Mouse (Mus musculus) T-helper 17 cell (primary cell): ENCODE results near the gene Neurod2.

Experiments used
- in situ Hi-C, 2 experiments: fragments of 300-600 bp; cut with MboI, MseI; formaldehyde crosslinking; loops; 1 replicate in 1 of 2; 2 replicates in 1 of 2; pipeline ENCODE4 v1.15.1; 2025; ENCODE audit warnings: high pct_unique_total_duplicates in 2 of 2

Gene Neurod2

DNA sequence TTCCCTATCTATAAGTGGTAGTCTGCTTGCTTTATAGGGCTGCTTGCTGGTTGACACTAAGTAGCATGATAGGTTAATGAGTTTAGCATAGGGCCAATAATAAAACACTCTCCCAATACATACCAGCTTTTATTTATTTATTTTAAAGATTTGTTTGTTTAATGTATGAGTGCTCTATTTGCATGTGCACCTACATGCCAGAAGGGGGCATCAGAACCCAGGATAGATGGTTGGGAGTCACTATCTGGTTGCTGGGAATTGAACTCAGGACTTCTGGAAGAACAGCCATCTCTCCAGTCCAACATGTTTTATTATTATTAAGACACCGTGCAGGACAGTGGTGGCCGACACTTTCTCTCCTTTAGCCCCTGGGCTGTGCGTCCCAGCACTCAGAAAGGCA lies 2.7 kb upstream of the Neurod2 start:
- in situ Hi-C loops: no loop called here

DNA sequence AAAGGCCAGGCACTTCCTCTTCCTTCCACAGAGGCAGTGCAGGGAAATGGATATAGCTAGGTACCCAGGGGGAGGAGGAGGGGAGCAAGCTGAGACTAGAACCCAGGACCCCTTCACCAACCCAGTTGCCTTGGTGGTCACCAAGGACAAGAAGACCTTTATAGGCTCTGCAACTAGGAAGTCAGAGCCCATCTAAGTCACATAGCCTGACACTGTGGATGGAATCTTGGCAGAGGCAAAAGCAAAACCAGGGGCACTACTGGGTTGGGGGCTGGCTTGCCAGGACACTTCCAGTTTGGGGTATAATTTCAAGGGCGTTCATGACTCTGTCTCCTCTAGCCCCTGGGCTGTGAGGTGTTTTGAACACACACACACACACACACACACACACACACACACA lies 2.0 kb upstream of the Neurod2 start:
- in situ Hi-C loops: no loop called here

DNA sequence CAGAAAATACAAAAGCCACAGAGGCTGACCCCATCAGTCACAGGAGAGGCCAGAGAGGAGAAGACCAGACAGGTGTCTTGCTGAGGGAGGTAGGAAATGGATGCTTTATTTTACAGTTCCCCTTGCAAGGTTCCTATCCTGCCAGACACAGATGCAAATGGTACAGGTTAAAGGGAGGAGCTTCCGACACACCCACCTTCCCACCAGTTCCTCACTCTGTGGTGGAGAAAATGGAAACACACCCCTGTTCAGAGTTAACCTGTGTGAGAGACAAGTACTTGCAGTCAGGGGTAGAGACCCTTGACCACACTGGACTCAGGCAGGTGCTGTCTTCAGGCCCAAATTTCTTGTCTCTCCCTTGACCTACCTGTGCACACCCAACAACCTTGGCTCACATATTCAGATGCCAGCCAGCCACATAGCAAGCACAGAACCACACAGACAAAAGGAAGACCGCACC lies 1.3 kb upstream of the Neurod2 start:
- in situ Hi-C loops: no loop called here

DNA sequence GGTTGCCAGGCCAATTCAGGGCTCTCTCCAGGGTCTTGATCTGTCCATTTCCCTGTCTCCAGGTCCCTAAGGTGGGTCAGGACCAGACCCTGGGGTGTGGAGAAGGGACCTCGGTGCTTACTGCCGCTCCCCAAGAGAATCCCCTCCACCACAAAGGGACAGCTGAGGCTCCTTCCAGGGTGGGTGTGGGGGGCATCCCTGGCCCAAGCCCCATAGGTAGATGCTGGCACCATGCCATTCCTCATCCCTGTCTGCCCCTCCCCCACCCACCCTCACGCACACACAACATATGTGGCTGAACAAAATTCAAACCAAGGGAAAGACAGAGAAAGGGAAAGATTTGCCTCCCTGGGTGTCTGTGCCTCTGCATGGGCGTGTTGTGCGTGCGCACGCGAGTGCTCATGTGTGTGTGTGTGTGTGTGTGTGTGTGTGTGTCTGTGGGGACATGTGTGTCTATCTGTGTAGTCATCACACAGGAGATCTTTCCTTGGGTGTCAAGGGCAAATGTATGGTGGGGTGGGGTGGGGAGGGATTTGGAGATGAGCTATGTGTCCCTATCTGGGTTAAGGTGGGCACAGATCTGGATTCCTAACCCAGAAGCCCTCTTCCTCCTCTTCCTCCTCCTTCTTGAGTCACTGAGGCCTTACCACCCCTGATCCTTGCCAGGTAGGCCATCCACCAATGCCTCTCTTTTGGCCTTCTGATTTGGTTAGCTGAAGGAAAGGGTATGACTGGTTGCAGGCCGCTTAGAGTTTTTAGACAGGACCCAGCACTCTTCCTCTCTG lies 704 bp upstream of the Neurod2 start:
- in situ Hi-C loops: no loop called here

DNA sequence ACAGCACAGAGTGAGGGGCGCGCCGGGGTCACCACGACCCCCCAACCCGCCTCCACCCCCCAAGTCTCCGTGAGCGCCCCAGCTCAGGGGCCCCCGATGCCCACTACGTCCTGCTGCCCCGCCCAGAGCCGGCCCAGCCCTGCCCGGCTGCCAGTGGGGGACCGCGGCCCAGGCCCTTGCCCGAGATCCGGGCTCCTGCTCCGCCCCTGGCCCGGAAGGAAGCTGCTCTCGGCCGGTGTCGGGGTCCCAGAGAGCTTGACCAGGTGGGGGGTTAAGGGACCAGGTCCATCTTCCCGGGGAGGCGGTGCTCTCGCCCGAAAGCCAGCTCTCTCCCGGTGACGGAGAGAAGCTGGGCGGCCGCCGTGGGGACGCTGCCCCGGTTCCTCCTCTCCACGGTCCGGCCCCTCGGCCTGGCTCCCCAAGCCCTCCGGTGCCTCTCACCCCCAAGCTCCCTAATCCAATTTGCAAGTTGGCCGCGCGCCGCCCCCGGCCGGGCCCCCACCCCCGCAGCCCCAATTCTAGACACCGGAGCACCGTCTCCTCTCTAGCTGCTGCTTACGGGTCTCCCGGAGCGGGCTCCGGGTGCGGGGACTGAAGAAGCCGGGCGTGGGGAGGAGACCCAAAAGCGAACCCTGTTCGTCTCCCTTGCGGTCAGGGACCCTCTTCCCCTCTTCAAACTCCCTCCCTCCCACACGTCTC lies 928 bp downstream of the Neurod2 start:
- in situ Hi-C loops: no loop called here

DNA sequence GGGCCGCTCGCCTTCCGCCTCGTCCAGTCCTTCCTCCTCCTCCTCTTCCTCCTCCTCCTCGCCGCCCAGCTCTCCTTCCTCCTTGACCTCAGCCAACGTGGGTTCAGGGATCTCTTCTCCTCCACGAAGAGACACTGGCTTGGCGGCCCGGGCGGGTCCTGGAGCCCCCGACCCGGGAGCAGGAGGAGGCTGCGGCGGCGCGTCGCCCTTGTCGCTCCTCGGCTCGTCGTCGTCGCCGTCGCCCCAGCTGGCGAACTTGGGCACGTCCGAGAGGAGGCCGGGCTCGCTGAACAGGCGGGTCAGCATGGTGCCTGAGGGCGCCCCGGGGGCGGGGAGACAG lies 1.4 kb downstream of the Neurod2 start:
- in situ Hi-C loops: no loop called here

DNA sequence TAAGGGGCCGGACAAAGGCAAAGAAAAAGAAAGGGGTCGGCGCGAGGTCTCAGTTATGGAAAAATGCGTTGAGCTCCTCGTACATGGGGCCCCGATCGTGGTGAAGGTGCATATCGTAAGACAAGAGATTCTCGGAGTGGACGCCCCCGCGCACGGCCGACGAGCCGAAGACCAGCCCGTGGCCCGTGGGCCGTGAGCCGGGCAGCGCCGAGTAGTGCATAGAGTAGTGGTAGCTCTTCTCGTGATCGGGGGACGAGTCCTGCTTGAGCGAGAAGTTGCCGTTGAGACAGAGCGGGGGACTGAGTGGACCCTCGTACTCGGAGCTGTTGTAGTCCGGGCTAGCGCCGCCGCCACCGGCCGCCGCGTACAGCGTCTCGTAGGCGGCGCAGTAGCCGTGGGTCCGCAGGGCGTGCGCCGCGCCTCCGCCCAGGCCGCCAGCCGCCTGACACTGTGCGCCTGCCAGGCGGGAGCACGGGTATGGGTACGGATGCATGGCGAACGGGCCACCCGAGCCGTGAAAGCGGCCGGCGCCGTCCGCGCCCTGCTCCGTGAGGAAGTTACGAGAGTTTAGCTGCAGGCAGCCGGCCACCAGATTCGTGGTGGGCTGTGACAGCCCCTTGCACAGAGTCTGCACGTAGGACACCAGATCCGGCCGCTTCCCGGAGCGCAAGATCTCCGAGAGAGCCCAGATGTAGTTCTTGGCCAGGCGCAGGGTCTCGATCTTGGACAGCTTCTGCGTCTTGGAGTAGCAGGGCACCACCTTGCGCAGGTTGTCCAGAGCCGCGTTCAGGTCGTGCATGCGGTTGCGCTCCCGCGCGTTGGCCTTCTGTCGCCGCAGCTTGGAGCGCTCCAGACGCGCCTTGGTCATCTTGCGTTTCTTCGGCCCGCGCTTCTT lies 2.1 kb downstream of the Neurod2 start:
- in situ Hi-C loops: no loop called here

DNA sequence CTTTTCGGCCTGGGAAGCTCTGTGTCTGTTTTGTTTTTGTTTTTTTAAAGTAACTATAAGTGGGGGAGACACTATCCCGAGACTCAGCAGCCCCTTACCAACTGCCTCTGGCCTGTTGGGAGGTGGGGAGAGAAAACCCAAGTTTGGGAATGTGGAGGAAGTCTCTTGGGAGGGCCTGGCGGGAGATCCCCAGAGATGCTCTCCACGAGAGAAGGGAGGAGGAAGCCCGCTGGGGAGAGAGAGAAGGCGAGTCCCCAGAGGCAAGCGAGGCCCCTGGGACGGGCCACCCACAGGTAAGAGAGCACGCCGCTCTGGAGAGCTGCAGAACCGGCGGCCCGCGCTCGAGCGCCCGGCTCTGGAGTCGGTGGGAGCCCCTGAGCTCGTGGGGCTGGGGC lies 2.7 kb downstream of the Neurod2 start:
- in situ Hi-C loops: no loop called here

DNA sequence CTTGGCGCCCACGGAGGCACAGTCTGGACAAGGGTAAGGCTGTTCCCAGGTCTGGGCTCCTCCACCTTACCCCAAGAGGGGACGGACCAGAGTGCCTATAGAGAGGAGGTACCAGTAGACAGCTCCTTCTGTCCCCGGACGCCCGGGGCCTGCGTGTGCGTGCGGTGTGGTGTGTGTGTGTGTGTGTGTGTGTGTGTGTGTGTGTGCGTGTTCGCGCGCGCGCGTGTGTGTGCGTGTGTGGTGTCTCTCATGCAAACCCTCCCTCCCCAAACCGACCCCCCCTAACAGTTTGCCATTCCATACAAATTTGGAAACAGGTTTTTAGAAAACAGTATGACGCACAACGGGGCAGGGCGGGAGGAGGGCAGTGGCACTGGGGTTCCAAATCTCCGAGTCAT lies 3.6 kb downstream of the Neurod2 start:
- in situ Hi-C loops: no loop called here

DNA sequence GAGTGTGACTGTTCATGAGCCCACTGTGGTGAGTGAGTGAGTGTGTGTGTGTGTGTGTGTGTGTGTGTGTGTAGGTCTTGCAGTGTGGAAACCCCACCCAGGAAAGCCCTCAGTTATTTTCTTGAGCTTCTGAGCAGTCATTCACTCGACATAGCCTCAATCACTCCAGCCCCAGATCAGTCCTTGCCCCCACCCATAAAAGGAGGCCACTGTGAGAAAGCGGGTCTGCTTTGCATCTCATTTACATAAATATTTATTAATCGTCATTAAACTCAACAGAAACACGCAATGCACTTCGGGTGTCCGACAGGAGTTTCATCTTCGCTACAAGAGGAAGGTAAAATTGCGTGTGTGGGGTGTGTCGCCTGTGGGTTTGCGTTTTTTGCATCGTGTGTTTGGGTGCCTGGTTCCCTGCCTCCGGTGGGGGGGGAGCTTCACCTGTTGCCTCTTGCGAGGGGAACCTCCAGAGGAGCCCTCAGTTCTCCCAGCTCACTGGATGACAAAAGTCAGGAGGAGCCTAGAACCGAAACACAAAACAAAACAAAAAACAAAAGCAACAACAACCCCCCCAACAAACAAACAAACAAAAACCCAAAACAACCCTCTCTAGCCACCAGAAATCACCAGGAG lies 4.1 kb downstream of the Neurod2 start:
- in situ Hi-C loops: no loop called here

DNA sequence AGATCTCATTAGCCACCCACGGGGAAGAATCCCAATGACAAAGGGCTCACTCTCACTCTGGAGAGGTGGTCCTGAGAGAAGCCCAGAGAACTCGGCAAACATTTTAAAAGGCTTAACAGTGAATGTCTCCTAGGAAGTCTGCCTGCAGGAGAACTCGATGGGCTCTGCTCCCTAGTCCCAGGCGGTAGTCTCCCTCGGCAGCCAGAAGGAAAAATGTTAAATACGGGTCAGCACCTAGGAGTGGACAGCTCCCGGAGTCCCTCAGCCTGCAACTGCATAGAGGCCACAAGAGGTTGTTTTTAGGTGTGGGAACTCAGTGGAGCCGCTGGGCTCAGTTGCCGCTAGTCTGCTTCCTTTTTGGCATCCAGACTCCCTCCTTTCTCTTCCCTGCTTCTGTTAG lies 5.5 kb downstream of the Neurod2 start:
- in situ Hi-C loops: loop anchor here in 1 of 2 experiments (25.0 kb wide), 1 partner anchor 762 kb away; no protein-coding TSS in a partner anchor

DNA sequence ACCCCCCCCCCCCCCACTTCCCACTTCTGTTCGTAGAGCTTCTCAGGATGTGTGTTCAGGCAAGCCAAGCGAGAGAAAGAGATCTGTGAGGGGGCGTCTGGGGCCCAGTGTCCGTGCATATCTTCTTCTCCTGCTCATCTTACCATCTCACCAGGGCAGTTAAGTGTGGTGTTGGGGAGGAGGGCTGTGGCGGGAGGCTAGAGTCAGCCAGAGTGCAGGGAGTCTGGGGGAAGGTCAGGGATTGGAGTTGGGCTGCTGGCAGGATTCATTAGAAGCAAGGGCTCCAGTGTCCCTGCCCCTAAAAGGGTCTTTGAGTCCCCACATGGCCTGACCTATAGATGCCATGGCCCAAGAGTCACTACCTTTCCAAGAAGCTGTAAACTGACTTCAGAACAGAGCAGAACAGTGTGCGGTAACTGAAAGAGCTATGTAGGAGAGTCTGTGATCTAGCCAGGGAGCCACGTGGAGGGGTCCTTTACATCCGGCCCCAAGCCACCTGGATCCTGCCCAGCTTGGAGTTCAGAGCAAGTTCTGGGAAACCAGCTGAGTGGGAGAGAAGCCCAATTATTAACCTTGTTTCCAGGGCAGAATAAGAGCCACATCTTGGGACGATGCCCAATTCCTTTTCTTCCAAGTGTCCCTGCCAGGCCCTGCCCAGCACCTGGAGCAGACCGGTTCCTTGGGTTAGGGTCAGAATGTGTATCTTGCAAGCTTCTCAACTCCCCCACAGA lies 6.1 kb downstream of the Neurod2 start:
- in situ Hi-C loops: loop anchor here in 1 of 2 experiments (25.0 kb wide), 1 partner anchor 761 kb away; no protein-coding TSS in a partner anchor

DNA sequence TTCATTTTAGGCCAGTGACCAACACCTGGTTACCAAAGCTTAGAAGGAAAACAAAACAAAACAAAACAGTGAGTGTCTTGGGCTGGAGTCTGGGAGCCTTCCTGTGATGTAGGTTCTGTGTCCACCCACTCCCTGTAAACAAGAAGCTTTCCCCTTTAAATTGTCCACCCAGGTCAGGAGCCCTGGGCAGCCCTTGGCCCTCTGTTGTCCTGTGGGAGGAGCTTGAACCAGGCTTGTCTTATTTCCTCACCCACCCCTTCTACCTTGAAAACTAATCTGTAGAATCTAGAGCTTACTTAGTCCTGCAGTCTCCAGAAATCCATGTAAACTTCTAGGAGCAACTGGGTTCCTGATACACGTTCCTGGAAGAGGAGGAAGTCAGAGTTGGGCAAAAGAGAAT lies 7.3 kb downstream of the Neurod2 start:
- in situ Hi-C loops: loop anchor here in 1 of 2 experiments (25.0 kb wide), 1 partner anchor 760 kb away; no protein-coding TSS in a partner anchor

DNA sequence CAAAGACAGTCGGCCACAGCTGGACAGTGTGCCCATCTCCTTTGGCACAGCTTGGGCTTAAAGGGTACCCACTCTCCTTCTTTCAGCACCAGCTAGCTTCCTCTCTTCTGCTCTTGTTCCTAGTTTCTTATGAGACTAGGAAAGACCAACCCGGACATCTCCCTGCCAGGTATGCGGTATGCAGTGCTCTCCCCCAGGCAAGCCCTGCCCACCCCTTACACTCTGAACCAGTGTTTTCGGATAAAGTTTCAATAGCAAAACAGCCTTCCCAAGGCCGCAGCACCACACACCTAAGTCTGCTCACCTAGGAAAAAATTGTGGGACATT lies 7.8 kb downstream of the Neurod2 start:
- in situ Hi-C loops: loop anchor here in 1 of 2 experiments (25.0 kb wide), 1 partner anchor 759 kb away; no protein-coding TSS in a partner anchor

DNA sequence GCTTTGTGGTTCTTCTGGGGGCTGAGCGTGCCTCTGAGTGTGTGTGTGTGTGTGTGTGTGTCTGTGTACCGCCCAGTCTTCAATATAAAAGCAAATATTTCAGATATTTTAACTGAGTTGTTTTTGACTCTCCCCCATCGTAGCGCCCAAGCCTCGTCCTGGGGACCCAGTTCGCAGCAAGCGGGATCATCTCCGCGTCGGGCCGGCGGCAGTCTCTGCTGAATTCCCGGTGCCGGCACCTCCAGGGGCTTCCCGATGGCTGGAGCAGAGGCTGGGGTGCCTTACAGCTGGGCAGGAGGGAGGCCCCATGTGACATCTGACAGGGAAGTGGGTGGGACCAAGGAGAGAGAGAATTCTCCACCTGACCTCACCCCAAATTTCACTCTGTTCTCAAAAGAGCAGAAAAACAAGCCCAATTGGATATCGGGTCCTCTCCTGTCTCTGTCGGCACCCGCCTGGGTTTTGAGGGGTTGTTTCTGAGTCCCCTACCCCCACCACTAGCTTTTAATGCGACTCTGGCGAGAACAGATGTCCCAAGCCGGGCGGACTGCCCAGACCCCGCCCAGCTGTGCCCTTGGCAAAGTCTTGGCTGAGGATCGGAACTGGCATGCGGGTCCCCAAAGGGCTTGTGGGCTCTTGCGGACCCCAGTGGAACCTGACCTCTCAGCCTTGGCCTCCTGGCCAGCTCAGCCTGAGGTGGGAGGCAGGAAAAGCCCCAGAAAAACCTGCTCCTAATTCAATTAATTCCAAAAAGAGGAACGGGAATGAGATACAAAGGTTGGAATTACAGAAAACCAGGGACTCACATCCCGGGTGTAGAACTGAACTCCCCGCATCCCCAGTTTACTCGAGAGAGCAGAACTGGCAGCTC lies 8.4 kb downstream of the Neurod2 start:
- in situ Hi-C loops: loop anchor here in 1 of 2 experiments (25.0 kb wide), 1 partner anchor 759 kb away; no protein-coding TSS in a partner anchor

DNA sequence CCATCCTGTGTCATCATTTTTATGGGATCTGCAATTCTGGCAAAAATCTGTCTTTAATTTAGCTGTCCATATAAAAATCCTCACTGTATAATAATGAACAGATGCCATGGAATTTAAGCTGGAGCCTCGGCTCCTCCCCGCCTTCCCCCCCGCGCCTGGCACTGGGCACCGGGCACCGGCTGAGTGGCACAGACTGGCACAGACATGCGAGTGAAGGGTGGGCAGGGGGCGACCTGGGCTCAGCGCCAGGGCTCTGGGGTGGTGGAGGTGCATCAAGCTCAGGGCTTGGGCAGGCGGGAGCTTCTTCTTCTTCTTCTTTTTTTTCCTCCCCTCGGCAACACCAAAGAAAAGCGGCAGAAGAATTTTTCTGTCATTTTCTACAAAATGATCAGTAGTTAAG lies 9.1 kb downstream of the Neurod2 start:
- in situ Hi-C loops: loop anchor here in 1 of 2 experiments (25.0 kb wide), 1 partner anchor 758 kb away; no protein-coding TSS in a partner anchor

DNA sequence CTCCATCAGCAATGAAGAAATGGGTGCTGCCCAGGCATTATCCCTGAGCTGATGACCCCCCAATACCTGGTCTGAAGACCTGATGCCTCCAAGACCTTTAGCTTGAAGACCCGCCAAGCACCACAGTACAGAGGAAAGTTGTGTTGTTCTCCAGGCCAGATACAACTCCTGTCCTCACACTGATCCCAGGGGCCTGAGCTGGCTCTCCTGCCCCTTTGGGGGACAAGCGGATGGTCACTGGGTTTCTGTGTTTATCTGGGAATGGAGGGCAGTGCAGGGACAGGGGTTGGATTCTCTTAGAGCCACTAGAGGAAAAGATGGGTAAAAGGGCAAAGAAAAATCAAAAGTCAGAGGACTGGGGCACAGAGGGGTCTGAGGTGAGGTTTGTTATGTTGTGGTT lies 9.5 kb downstream of the Neurod2 start:
- in situ Hi-C loops: loop anchor here in 1 of 2 experiments (25.0 kb wide), 1 partner anchor 758 kb away; no protein-coding TSS in a partner anchor

DNA sequence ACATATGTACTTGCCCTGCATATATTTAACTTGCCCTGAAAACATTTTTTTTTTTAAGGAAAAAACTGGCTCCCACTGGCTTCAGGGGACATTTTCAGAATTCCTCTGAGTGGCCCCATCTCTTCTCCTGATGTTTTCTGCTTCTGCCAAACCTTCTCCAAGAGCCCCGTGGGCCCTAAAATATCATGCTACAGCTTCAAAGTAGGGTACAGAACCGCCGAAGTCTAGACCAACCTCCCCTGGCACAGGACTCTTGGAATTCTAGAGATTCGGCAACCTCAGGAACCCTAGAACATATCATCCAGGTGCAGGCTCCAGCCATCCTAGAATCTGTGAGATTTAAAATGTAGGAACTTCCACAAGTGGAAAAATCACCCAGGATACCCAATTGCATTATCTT lies 9.9 kb downstream of the Neurod2 start:
- in situ Hi-C loops: loop anchor here in 1 of 2 experiments (25.0 kb wide), 1 partner anchor 757 kb away; no protein-coding TSS in a partner anchor

DNA sequence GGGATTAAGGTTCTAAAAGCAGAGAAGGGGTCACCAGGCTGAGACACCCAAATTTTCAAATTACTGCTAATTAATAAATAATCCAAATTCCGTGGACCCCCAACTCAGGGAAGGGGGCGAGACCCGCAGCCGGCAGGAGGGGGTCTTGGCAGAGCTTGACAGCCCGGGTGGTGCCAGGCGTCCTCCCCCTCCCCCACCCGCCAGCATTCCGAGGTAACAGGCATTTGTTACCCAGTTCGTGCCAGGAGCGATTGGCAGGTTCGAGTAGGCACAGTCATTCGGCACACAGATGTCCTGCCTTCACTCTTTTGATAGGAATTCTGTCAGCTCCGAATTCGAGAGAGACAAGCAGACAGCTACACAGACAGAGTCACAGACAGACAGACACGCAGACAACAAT lies 10.3 kb downstream of the Neurod2 start:
- in situ Hi-C loops: loop anchor here in 1 of 2 experiments (25.0 kb wide), 1 partner anchor 757 kb away; no protein-coding TSS in a partner anchor
